Mouse (Mus musculus) thymus, adult 2 months (tissue): ENCODE results near the gene 2610301B20Rik. TPM values are rescaled to one million over a fixed set of nuclear protein-coding genes. Genes with fewer than 3 reads are reported as not detected.
A peak's percentile ranks its signal among the peaks of the same experiment; 100 is the strongest.

Source experiments
- DNase-seq: peaks from one replicate; pipeline ENCODE4 v3.0.0; 2021
- H3K27ac ChIP-seq: fragments of 200-500 bp; 2 replicates; pipeline ENCODE4 v1.5.1; 2012; ENCODE audit warnings: low read length, control low read depth; ENCODE audit not compliant: control insufficient read depth, insufficient read depth
- H3K27me3 ChIP-seq: fragments of 200-500 bp; 2 replicates; pipeline ENCODE4 v1.6.1; 2012; ENCODE audit warnings: mild to moderate bottlenecking, low read length, moderate library complexity, mixed read lengths; ENCODE audit not compliant: control insufficient read depth, insufficient read depth
- H3K36me3 ChIP-seq: fragments of 200-500 bp; 2 replicates; pipeline ENCODE4 v1.6.1; 2012; ENCODE audit warnings: mild to moderate bottlenecking, low read length, moderate library complexity; ENCODE audit not compliant: control insufficient read depth, insufficient read depth
- H3K4me1 ChIP-seq: fragments of 200-500 bp; replicated peaks from 2 replicates; pipeline ENCODE4 v1.6.1; 2012; ENCODE audit warnings: low read length; ENCODE audit not compliant: control insufficient read depth, insufficient read depth
- H3K4me3 ChIP-seq: fragments of 200-500 bp; 2 replicates; pipeline ENCODE4 v1.5.1; 2012; ENCODE audit warnings: mild to moderate bottlenecking, low read length, control low read depth, moderate library complexity; ENCODE audit not compliant: control insufficient read depth, insufficient read depth
- CTCF ChIP-seq: fragments of 200-500 bp; IDR thresholded peaks from 2 replicates; pipeline ENCODE4 v1.5.1; 2012; ENCODE audit warnings: mild to moderate bottlenecking, control low read depth, low read length, moderate library complexity, borderline replicate concordance; ENCODE audit not compliant: control insufficient read depth, poor library complexity, insufficient read depth; ENCODE audit errors: extremely low read depth
- POLR2A ChIP-seq: fragments of 200-500 bp; IDR thresholded peaks from 2 replicates; pipeline ENCODE4 v1.6.1; 2012; ENCODE audit warnings: mild to moderate bottlenecking, low read length, control low read depth, moderate library complexity; ENCODE audit not compliant: control insufficient read depth, poor library complexity, insufficient read depth; ENCODE audit errors: extremely low read depth
- WGBS: fragments of 180-500 bp; shearing (Covaris S2); methylation state at CpG from one replicate; pipeline ENCODE4 v1.1.7; 2018; 5-methylcytosine and 5-hydroxymethylcytosine counted together
- polyA plus RNA-seq: library from polyadenylated mRNA; depleted of rRNA; stranded (reverse); fragments of >200 nt; gene quantifications from 2 replicates; pipeline ENCODE4 v1.2.3, GENCODE M21; 2012

The 2610301B20Rik gene
- polyA plus RNA-seq, 1 experiment, result 5.9 TPM

DNA sequence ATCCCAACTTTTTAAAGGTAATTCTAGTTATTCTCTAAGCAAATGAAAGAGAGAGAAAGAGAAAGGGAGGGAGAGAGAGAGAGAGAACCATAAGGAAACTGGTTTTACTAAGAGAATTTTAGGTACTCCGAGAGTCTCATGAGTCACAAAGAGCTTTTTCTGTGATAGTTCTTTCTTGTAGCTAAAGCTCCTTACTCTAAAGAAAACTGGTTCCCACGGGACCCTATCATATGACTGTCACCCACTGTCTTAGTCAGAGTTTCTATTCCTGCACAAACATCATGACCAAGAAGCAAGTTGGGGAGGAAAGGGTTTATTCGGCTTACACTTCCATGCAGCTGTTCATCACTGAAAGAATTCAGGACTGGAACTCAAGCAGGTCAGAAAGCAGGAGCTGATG lies 41.0 kb downstream of the 2610301B20Rik start:
- no peaks in the 10 kb centered on the region for H3K27me3 ChIP-seq
- H3K36me3 ChIP-seq, result no peaks in the 10 kb centered on the region
- TF ChIP-seq CTCF (no peak), POLR2A (no peak)
- WGBS, result 77% methylated on average over 3 of the region's 3 CpGs
- H3K4me1 ChIP-seq, result peaks cover 30% of the 10 kb centered on the region
- no peak for DNase-seq
- H3K4me3 ChIP-seq, result no peak overlapping the region
- H3K27ac ChIP-seq, result no peak overlapping the region

DNA sequence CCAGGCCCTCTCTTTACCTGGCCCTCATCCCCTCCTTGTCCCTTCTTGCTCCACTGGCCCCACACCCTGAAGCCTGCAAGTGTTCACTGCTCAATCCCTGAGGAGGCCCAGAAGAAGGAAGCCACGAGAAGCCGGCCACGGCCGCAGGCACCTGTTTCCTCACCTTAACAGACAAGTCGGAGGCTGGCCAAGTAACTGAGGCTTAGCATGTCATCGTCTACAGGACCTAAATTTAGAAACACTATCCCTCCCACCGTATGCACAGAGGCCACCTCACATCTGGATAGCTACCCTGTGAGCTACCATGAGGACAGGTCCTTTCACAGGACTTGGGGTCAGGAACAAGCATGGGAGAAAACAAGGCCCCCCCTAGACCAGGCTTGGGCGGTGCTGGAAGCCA lies 44.1 kb downstream of the 2610301B20Rik start:
- 16% methylated on average over 8 of the region's 8 CpGs for WGBS
- Histone ChIP-seq H3K4me3 (no peak overlapping the region), H3K27ac (peak overlapping the region; percentile 54), H3K4me1 (peaks cover 29% of the 10 kb centered on the region), H3K27me3 (no peaks in the 10 kb centered on the region), H3K36me3 (no peaks in the 10 kb centered on the region)
- peak; percentile 20 for DNase-seq
- TF ChIP-seq POLR2A (no peak), CTCF (no peak)

DNA sequence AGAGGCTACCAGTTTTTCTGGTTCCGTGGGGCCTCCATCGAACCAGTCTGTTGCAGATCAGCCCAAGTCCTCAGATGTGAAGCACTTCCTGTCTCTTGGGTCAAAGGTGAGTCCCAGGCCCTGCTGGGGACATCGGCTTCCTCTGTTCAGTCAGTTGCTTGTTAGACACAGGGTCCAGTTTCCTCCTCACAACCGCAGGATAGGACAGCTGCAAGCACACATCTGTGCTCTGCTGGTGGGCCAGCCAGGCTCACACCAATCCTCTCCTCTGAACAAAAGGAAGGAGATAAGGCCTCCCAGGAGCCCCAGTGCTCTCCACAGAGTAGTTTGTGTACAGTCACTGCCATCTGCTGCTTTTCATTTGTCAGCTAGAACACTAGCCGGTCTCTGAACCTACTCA lies 44.8 kb downstream of the 2610301B20Rik start:
- WGBS, result 13% methylated on average over 5 of the region's 5 CpGs
- peaks cover 25% of the 10 kb centered on the region for H3K4me1 ChIP-seq
- no peak overlapping the region for H3K4me3 ChIP-seq

DNA sequence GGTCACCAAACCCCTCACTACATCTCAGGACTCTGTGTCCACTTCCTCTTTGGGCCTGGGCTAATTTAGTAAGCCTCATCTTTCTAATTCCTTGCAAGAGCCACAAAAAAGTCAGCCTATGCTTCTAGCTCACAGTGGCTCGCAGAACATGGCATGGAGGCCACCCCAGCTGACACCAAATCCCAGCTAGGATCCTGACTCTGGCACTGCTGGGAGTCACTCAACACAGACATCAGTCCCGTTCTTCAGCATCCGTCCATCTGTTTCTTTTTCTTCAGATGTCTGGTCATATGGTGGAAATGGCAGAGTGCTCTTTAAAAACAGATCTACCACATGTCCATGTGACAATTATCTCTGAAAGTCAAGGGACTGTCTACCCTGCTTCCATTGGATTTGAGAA lies 45.2 kb downstream of the 2610301B20Rik start:
- peak overlapping the region; percentile 54 for H3K27ac ChIP-seq
- peaks cover 26% of the 10 kb centered on the region for H3K4me1 ChIP-seq
- no peak for TF ChIP-seq POLR2A
- H3K27me3 ChIP-seq, result no peaks in the 10 kb centered on the region
- H3K4me3 ChIP-seq, result no peak overlapping the region
- WGBS, result 88% methylated on average over 3 of the region's 3 CpGs
- no peaks in the 10 kb centered on the region for H3K36me3 ChIP-seq
- no peak for DNase-seq

More for the DNA sequence above, 44.8 kb downstream of the 2610301B20Rik start:
- no peaks in the 10 kb centered on the region for H3K36me3 ChIP-seq
- H3K27ac ChIP-seq, result peak overlapping the region; percentile 54
- TF ChIP-seq CTCF (0 out of 2 replicates have a peak, but pooled peaks have one; percentile 7), POLR2A (no peak)
- peak; percentile 41 for DNase-seq
- no peaks in the 10 kb centered on the region for H3K27me3 ChIP-seq

DNA sequence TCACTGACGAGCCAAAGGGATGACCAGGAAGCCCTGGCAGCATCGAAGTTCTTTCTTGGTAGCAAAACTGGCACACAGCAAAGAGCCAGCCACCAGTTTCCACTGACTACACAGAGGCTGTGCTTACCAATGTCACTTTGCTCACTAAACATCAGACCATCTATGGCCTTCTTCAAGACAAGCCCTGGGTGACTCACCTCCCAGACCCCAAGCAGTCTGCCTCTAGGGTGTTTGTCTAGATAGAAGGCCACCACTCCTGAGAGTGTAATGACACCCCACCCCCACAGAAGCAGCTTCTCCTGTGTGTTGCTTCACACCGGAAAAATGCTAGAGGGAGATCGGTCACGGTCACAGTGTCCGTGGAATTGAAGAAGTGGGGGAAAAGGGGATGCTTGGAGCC lies 45.7 kb downstream of the 2610301B20Rik start:
- no peak for DNase-seq
- WGBS, result 88% methylated on average over 6 of the region's 6 CpGs
- Histone ChIP-seq H3K36me3 (no peaks in the 10 kb centered on the region), H3K4me3 (no peak overlapping the region), H3K27me3 (no peaks in the 10 kb centered on the region), H3K27ac (peak overlapping the region; percentile 54; the same call in 1 of the 2 replicates), H3K4me1 (peaks cover 27% of the 10 kb centered on the region)
- TF ChIP-seq CTCF, result no peak
- TF ChIP-seq POLR2A, result no peak

DNA sequence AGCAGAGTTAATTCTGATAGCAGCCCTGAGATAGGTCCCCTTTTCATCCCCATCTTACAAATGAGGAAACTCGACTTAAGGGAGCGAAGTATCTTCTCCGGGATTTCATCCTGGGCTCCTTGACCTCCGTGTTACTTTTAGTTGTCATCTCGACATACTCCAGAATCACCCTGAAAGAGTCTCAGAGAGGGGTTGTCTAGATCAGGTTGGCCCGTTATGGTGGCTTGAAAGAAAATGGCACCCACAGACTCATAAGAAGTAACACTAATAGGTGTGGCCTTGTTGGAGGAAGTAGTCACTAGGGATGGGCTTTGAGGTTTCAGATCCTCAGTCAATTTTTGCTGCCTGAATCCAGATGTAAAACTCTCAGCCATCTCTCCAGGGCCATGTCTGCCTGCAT lies 46.3 kb downstream of the 2610301B20Rik start:
- peaks cover 27% of the 10 kb centered on the region for H3K4me1 ChIP-seq
- no peak overlapping the region for H3K4me3 ChIP-seq
- DNase-seq, result no peak
- H3K27me3 ChIP-seq, result no peaks in the 10 kb centered on the region
- 98% methylated on average over 6 of the region's 6 CpGs for WGBS
- no peaks in the 10 kb centered on the region for H3K36me3 ChIP-seq
- TF ChIP-seq POLR2A (no peak), CTCF (no peak)
- H3K27ac ChIP-seq, result no peak overlapping the region

DNA sequence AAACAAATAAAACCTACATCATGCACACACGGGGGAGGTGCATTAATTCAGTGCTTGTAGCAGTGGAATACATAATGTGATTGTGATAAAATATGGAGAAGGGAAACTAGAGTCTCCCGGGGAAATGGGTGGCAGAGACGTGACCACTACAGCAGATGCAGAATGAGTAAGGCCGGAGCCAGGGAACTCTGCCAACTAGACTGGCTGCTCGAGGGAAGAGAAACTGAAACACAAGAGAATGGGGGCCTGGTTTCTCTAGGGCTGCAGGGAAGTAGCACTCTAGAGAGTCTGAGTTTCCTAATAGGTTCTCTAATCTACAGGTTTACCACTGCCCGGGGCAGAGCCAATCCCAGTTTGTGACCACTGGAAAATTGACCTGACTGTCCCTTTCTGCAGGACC lies 48.9 kb downstream of the 2610301B20Rik start:
- H3K27me3 ChIP-seq, result no peaks in the 10 kb centered on the region
- DNase-seq, result no peak
- no peak overlapping the region for H3K27ac ChIP-seq
- H3K4me1 ChIP-seq, result peaks cover 26% of the 10 kb centered on the region
- H3K36me3 ChIP-seq, result no peaks in the 10 kb centered on the region
- no peak for TF ChIP-seq CTCF
- no peak for TF ChIP-seq POLR2A
- no peak overlapping the region for H3K4me3 ChIP-seq
- WGBS, result 25% methylated on average over 6 of the region's 6 CpGs
